Comparison of ENCODE assay signal across 17 mouse cellular contexts in the genomic region with DNA sequence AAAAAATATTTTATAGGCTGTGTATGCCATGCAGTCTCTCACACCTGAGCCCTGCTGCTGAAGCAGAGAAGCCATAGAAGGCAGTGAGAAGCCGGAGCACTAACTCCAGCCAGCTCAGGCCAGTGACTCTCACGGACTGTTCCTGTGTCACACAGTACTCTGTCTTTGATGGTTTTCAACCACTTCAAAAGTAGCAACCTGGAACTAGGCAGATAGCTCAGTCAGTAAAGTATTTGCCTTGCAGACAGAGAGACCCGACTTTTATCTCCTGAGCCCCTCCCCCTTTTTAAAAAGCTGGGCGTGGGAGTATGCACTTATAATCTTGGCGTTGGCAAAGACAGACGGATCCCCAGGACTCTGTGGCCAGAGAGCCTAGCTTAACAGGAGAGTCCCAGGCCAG. TPM values are rescaled to one million over a fixed set of nuclear protein-coding genes. Genes with fewer than 3 reads are reported as not detected.
DNase-seq lines count a peak whose midpoint lies in the region; ATAC-seq lines count a peak whose summit lies in the region.
"Had no signal": no experiment of that assay in that cellular context is flagged by ENCODE, and none has a peak within 500 bp of the region (broad histone marks: within the 10 kb centered on the region; RNA-seq: fewer than 3 reads in every experiment).

No protein-coding gene starts in this region.

- no peaks in the 10 kb centered on the region for H3K27me3 ChIP-seq in kidney, embryonic 15.5 days
- no peaks in the 10 kb centered on the region for H3K27me3 ChIP-seq in midbrain, embryonic 11.5 days (ENCODE audit: control insufficient read depth, insufficient read depth, low read length)
- H3K27me3 ChIP-seq: embryonic facial prominence, embryonic 13.5 days; forebrain, embryonic 13.5 days; hindbrain, embryonic 15.5 days; neural tube, embryonic 13.5 days had no signal

- peaks cover 8% of the 10 kb centered on the region; the same call in 1 of the 2 replicates for H3K4me1 ChIP-seq in kidney, embryonic 15.5 days
- peaks cover 7% of the 10 kb centered on the region for H3K4me1 ChIP-seq in midbrain, embryonic 11.5 days (ENCODE audit: control insufficient read depth, insufficient read depth, low read length)
- H3K4me1 ChIP-seq: limb, embryonic 15.5 days had no signal

- H3K4me2 ChIP-seq in kidney, embryonic 15.5 days, result no peak overlapping the region
- no peak overlapping the region for H3K4me2 ChIP-seq in midbrain, embryonic 11.5 days
- H3K4me2 ChIP-seq: embryonic facial prominence, embryonic 13.5 days; forebrain, embryonic 13.5 days; hindbrain, embryonic 15.5 days; limb, embryonic 15.5 days; midbrain, embryonic 12.5 days; neural tube, embryonic 13.5 days had no signal

- H3K27ac ChIP-seq in kidney, embryonic 15.5 days, result peak overlapping the region; percentile 70; the same call in 1 of the 2 replicates
- H3K27ac ChIP-seq in midbrain, embryonic 11.5 days (ENCODE audit: low read depth, low read length), result no peak overlapping the region
- H3K27ac ChIP-seq: forebrain, embryonic 13.5 days; hindbrain, embryonic 15.5 days; limb, embryonic 15.5 days; midbrain, embryonic 12.5 days; neural tube, embryonic 13.5 days had no signal

- WGBS in kidney, embryonic 15.5 days, result 30% methylated on average over 6 of the region's 6 CpGs
- WGBS in midbrain, embryonic 11.5 days, result 55% methylated on average over 6 of the region's 6 CpGs

- no peak for DNase-seq in frontal cortex, adult 2 months (ENCODE audit: extremely low spot score in 1 of 2, low spot score in 1 of 2)
- no peak for DNase-seq in kidney, adult 8-10 months
- peak; percentile 56 to 60 for DNase-seq in natural killer cell, adult 2 months (ENCODE audit: low spot score in 2 of 2)
- DNase-seq in testis, postnatal 14 days (ENCODE audit: low spot score), result no peak
- DNase-seq in midbrain, embryonic 11.5 days (ENCODE audit: low spot score, missing footprints), result no peak
- DNase-seq: cerebellum, postnatal 25 days; gastrocnemius, postnatal 14 days; retina, postnatal 1 day had no signal

- ATAC-seq in frontal cortex, adult (ENCODE audit: low TSS enrichment), result peak; percentile 10; the same call in 1 of the 2 replicates
- ATAC-seq in kidney, embryonic 15.5 days (replicated peaks; ENCODE audit: low FRiP score), result no peak
- peak; percentile 6 for ATAC-seq in CD4-positive, CD25-positive, alpha-beta regulatory T cell, adult 4 months
- ATAC-seq in midbrain, embryonic 11.5 days (ENCODE audit: low FRiP score), result no peak
- ATAC-seq: forebrain, embryonic 13.5 days had no signal

- no peaks in the 10 kb centered on the region for H3K36me3 ChIP-seq in kidney, embryonic 15.5 days
- no peaks in the 10 kb centered on the region for H3K36me3 ChIP-seq in midbrain, embryonic 11.5 days (ENCODE audit: control insufficient read depth, insufficient read depth, low read length)
- H3K36me3 ChIP-seq: embryonic facial prominence, embryonic 13.5 days; hindbrain, embryonic 15.5 days; limb, embryonic 15.5 days; midbrain, embryonic 12.5 days; neural tube, embryonic 13.5 days had no signal

- no peak overlapping the region for H3K9ac ChIP-seq in kidney, embryonic 15.5 days
- H3K9ac ChIP-seq in midbrain, embryonic 11.5 days (ENCODE audit: low read length), result no peak overlapping the region
- H3K9ac ChIP-seq: embryonic facial prominence, embryonic 13.5 days; forebrain, embryonic 13.5 days; hindbrain, embryonic 15.5 days; limb, embryonic 15.5 days; midbrain, embryonic 12.5 days; neural tube, embryonic 13.5 days had no signal

- no peak overlapping the region for H3K4me3 ChIP-seq in kidney, embryonic 15.5 days (replicated peaks)
- H3K4me3 ChIP-seq in midbrain, embryonic 11.5 days (ENCODE audit: low read depth, low read length), result no peak overlapping the region
- H3K4me3 ChIP-seq: embryonic facial prominence, embryonic 13.5 days; forebrain, embryonic 13.5 days; hindbrain, embryonic 15.5 days; limb, embryonic 15.5 days; midbrain, embryonic 12.5 days; neural tube, embryonic 13.5 days had no signal

- no peaks in the 10 kb centered on the region for H3K9me3 ChIP-seq in kidney, embryonic 15.5 days (replicated peaks)
- no peaks in the 10 kb centered on the region for H3K9me3 ChIP-seq in midbrain, embryonic 11.5 days (ENCODE audit: control insufficient read depth, low read length)
- H3K9me3 ChIP-seq: embryonic facial prominence, embryonic 13.5 days; forebrain, embryonic 13.5 days; hindbrain, embryonic 15.5 days; limb, embryonic 15.5 days; midbrain, embryonic 12.5 days; neural tube, embryonic 13.5 days had no signal

RNA-seq across cellular contexts. Expression of a gene that starts 44.1 kb away (rescaled TPM):
- 3.3 and 3.5 TPM in 2 replicates for polyA plus RNA-seq in frontal cortex, adult 2 months (2012; rRNA removed)
- 50.7 and 51.8 TPM in 2 replicates for polyA plus RNA-seq in kidney, embryonic 15.5 days (2015; fragmentation: Nextera tagmentation; extraction: Ambion mirVana)
- polyA plus RNA-seq in CD4-positive, CD25-positive, alpha-beta regulatory T cell, adult 4 months (2017; shearing (Covaris generic)), result under 1 TPM; 0.32 to 0.53 TPM
- polyA plus RNA-seq in midbrain, embryonic 11.5 days (2014; fragmentation: Nextera tagmentation; extraction: Ambion mirVana), result 48.5 and 48.8 TPM in 2 replicates

RNA-seq across cellular contexts. Expression of a gene that starts 58.6 kb away (rescaled TPM):
- polyA plus RNA-seq in frontal cortex, adult 2 months (2012; rRNA removed), result 38.4 and 43.2 TPM in 2 replicates
- polyA plus RNA-seq in kidney, embryonic 15.5 days (2015; fragmentation: Nextera tagmentation; extraction: Ambion mirVana), result 14.9 and 15.3 TPM in 2 replicates
- polyA plus RNA-seq in CD4-positive, CD25-positive, alpha-beta regulatory T cell, adult 4 months (2017; shearing (Covaris generic)), result 100 to 1,000 TPM; 121 to 150 TPM
- polyA plus RNA-seq in midbrain, embryonic 11.5 days (2014; fragmentation: Nextera tagmentation; extraction: Ambion mirVana), result 3.2 and 3.3 TPM in 2 replicates

Comparison
In these comparisons a context has a peak if more than half of its experiments do, and no peak if none do; other contexts are left out.
1. ATAC-seq: peak in frontal cortex, adult (single experiment) and CD4-positive, CD25-positive, alpha-beta regulatory T cell, adult 4 months (single experiment); none in kidney, embryonic 15.5 days (single experiment) and midbrain, embryonic 11.5 days (single experiment).
2. DNase-seq: peak in natural killer cell, adult 2 months (2 of 2); none in frontal cortex, adult 2 months (0 of 2), kidney, adult 8-10 months (0 of 2), testis, postnatal 14 days (single experiment) and midbrain, embryonic 11.5 days (single experiment).
3. RNA of a gene that starts 44.1 kb away (polyA plus RNA-seq): 50.7 to 51.8 TPM in kidney, embryonic 15.5 days and 48.5 to 48.8 TPM in midbrain, embryonic 11.5 days; 3.3 to 3.5 TPM in frontal cortex, adult 2 months and 0.32 to 0.53 TPM in CD4-positive, CD25-positive, alpha-beta regulatory T cell, adult 4 months; every median in the first group is over 10 times any median in the second.